Mouse (Mus musculus) lung, postnatal 0 days (tissue): Measurements from ENCODE around the gene Elob.

Source experiments
- CTCF ChIP-seq: IDR thresholded peaks from 2 replicates; pipeline ENCODE4 v1.5.1; 2016; ENCODE audit warnings: antibody characterized with exemption, mild to moderate bottlenecking
- EP300 ChIP-seq: IDR thresholded peaks from 2 replicates; pipeline ENCODE4 v1.6.1; 2016; ENCODE audit warnings: antibody characterized with exemption, mild to moderate bottlenecking, control low read depth

DNA sequence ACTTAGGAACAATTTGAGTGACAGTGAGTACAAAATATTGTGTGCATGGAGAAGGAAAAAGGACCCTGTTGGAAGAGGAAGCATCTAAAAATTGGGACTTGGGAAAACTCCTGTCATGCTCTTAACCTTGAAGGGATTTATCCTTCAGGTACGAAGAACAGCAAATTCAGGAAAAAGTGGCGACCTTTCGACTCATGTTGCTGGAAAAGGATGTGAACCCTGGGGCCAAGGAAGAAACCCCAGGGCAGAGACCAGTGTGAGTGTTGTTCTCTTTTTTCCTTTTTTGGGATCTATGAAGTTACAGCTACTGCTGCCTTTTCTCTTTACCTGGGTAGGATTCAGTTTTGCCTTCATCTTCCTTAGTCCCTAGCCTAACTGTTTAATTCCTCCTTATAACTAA, 21.0 kb downstream of the Elob start:
- TF ChIP-seq EP300 (no peak), CTCF (no peak)
